Mouse (Mus musculus) liver, embryonic 11.5 days (tissue): ENCODE measurements around the gene Sgpl1. TPM values are rescaled to one million over a fixed set of nuclear protein-coding genes. Genes with fewer than 3 reads are reported as not detected.

Source experiments
- ATAC-seq: fragments of 200-750 bp; cut with Nextera tagmentation; replicated peaks from 2 replicates; pipeline ENCODE4 v1.8.0; 2017; ENCODE audit warnings: moderate number of reproducible peaks, mild to moderate bottlenecking, moderate TSS enrichment, moderate library complexity; ENCODE audit not compliant: low FRiP score
- DNase-seq: peaks from one replicate; pipeline ENCODE4 v3.0.0-alpha.2; 2017; ENCODE audit warnings: low spot score
- H3K27ac ChIP-seq: fragments of 300-500 bp; sonication (generic); 2 replicates; pipeline ENCODE4 v1.5.1; 2014; ENCODE audit warnings: mild to moderate bottlenecking, low read depth, low read length, control low read depth
- H3K27me3 ChIP-seq: fragments of 300-500 bp; sonication (generic); replicated peaks from 2 replicates; pipeline ENCODE4 v1.6.1; 2014; ENCODE audit warnings: low read length, mixed read lengths; ENCODE audit not compliant: control insufficient read depth, insufficient read depth
- H3K36me3 ChIP-seq: fragments of 300-500 bp; sonication (generic); 2 replicates; pipeline ENCODE4 v1.6.1; 2014; ENCODE audit warnings: mild to moderate bottlenecking, low read length, moderate library complexity, mixed read lengths; ENCODE audit not compliant: control insufficient read depth, insufficient read depth
- H3K4me1 ChIP-seq: fragments of 300-500 bp; sonication (generic); replicated peaks from 2 replicates; pipeline ENCODE4 v1.6.1; 2014; ENCODE audit warnings: low read length, mixed read lengths; ENCODE audit not compliant: control insufficient read depth, insufficient read depth
- H3K4me2 ChIP-seq: fragments of 300-500 bp; sonication (generic); 2 replicates; pipeline ENCODE4 v1.6.1; 2014; ENCODE audit warnings: mild to moderate bottlenecking, control low read depth, moderate library complexity
- H3K4me3 ChIP-seq: fragments of 300-500 bp; sonication (generic); 2 replicates; pipeline ENCODE4 v1.5.1; 2014; ENCODE audit warnings: low read depth, low read length, control low read depth
- H3K9ac ChIP-seq: fragments of 300-500 bp; sonication (generic); 2 replicates; pipeline ENCODE4 v1.6.1; 2014; ENCODE audit warnings: low read depth, low read length, control low read depth
- H3K9me3 ChIP-seq: fragments of 300-500 bp; sonication (generic); 2 replicates; pipeline ENCODE4 v1.6.1; 2016; ENCODE audit warnings: low read length, inconsistent platforms, mixed read lengths; ENCODE audit not compliant: control insufficient read depth
- WGBS: fragments of 180-500 bp; shearing (Covaris S2); extraction: QIAGEN DNeasy Blood & Tissue Kit; methylation state at CpG from one replicate; pipeline ENCODE4 v1.1.7; 2014; 5-methylcytosine and 5-hydroxymethylcytosine counted together
- polyA plus RNA-seq: library from polyadenylated mRNA; unstranded; fragments of >200 nt; fragmentation: Nextera tagmentation; extraction: Ambion mirVana; gene quantifications from 2 replicates; pipeline ENCODE4 v1.2.1, GENCODE M21; 2014

The Sgpl1 gene
- polyA plus RNA-seq, 1 experiment from 2014 or later: 32.1 TPM

- Histone ChIP-seq H3K9ac (no peak overlapping the region), H3K27me3 (no peaks in the 10 kb centered on the region), H3K4me3 (no peak overlapping the region), H3K9me3 (no peaks in the 10 kb centered on the region), H3K4me1 (no peaks in the 10 kb centered on the region), H3K27ac (no peak overlapping the region), H3K4me2 (no peak overlapping the region), H3K36me3 (no peaks in the 10 kb centered on the region)
- DNase-seq (no peak), ATAC-seq (no peak)
- WGBS: 76% methylated on average over 3 of the region's 3 CpGs
Measured at GRCm38 (mm10) chr10:61162366-61162765, 14.9 kb upstream of the Sgpl1 start.

- no peaks in the 10 kb centered on the region for H3K9me3 ChIP-seq
- no peak for DNase-seq
- no peak overlapping the region for H3K9ac ChIP-seq
- H3K4me3 ChIP-seq: no peak overlapping the region
- no peaks in the 10 kb centered on the region for H3K27me3 ChIP-seq
- no peak for ATAC-seq
- no peaks in the 10 kb centered on the region for H3K4me1 ChIP-seq
- no peak overlapping the region for H3K4me2 ChIP-seq
- 77% methylated on average over 4 of the region's 4 CpGs for WGBS
- no peak overlapping the region for H3K27ac ChIP-seq
- no peaks in the 10 kb centered on the region for H3K36me3 ChIP-seq
Measured at GRCm38 (mm10) chr10:61160671-61161070, 13.2 kb upstream of the Sgpl1 start.

DNA sequence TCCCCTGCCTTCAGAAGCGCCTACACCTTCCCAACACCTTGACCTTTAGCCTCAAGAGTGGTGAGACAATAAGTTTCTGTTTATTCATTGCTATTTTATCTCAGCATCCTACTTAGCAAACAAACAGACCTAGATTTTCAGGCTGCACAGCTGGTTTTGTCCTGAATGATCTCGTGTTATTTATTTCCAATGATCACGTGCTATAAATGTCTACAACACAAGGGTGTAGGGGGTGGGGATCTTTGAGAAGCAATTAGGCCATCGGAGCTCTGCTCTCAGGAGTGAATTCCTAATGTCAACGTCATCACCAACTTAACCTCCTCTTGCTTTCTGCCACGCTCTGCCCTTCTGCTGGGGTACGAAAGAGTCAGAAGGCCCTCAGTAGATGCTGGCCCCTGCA, 12.6 kb upstream of the Sgpl1 start:
- 74% methylated on average over 7 of the region's 7 CpGs for WGBS

GRCm38 (mm10) chr10:61158594-61158993, 11.1 kb upstream of the Sgpl1 start:
- DNase-seq (no peak), ATAC-seq (no peak)
- no peak overlapping the region for H3K4me3 ChIP-seq
- H3K36me3 ChIP-seq: no peaks in the 10 kb centered on the region
- H3K4me2 ChIP-seq: no peak overlapping the region
- no peaks in the 10 kb centered on the region; the same call in 1 of the 2 replicates for H3K27me3 ChIP-seq
- 79% methylated on average over 3 of the region's 3 CpGs for WGBS
- H3K9me3 ChIP-seq: no peaks in the 10 kb centered on the region
- no peak overlapping the region for H3K9ac ChIP-seq
- no peak overlapping the region for H3K27ac ChIP-seq
- H3K4me1 ChIP-seq: no peaks in the 10 kb centered on the region; the same call in 1 of the 2 replicates

More for the DNA sequence above, 12.6 kb upstream of the Sgpl1 start:
- no peak overlapping the region for H3K9ac ChIP-seq
- no peak overlapping the region for H3K4me2 ChIP-seq
- no peaks in the 10 kb centered on the region for H3K27me3 ChIP-seq
- H3K4me1 ChIP-seq: no peaks in the 10 kb centered on the region; the same call in 1 of the 2 replicates
- H3K36me3 ChIP-seq: no peaks in the 10 kb centered on the region
- no peak overlapping the region for H3K4me3 ChIP-seq
- DNase-seq (no peak), ATAC-seq (no peak)
- no peak overlapping the region for H3K27ac ChIP-seq
- H3K9me3 ChIP-seq: no peaks in the 10 kb centered on the region

DNA sequence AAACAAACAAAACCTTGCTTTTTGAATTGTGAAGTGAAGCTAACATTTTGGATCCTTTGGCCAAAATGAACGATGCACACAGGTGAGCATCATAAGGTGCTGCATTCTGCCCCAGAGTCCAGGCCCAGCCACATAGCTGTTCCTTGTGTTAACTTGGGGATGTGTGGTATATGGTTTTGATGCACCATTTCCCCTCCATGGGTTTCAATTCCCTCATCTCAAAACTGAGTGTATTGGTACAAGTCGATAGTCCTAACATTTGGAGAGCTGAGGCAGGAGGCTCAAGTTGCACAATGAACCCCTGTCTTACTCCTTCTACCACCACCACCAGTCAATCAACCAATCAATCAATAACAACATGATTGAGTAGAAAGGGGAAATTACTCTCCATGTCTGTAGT, 8.9 kb upstream of the Sgpl1 start:
- Histone ChIP-seq H3K9me3 (no peaks in the 10 kb centered on the region), H3K36me3 (no peaks in the 10 kb centered on the region), H3K4me1 (no peaks in the 10 kb centered on the region; the same call in 1 of the 2 replicates), H3K9ac (no peak overlapping the region), H3K4me3 (no peak overlapping the region), H3K4me2 (no peak overlapping the region), H3K27ac (no peak overlapping the region), H3K27me3 (no peaks in the 10 kb centered on the region; the same call in 1 of the 2 replicates)
- ATAC-seq (no peak), DNase-seq (no peak)
- WGBS: 95% methylated on average over 2 of the region's 2 CpGs

- no peak for DNase-seq
- Histone ChIP-seq H3K4me1 (peaks cover 7% of the 10 kb centered on the region), H3K4me3 (no peak overlapping the region), H3K4me2 (no peak overlapping the region), H3K9ac (no peak overlapping the region), H3K36me3 (no peaks in the 10 kb centered on the region), H3K9me3 (no peaks in the 10 kb centered on the region), H3K27ac (no peak overlapping the region), H3K27me3 (no peaks in the 10 kb centered on the region; the same call in 1 of the 2 replicates)
- 69% methylated on average over 3 of the region's 3 CpGs for WGBS
- ATAC-seq: no peak
Measured at GRCm38 (mm10) chr10:61155611-61156010, 8.1 kb upstream of the Sgpl1 start.

GRCm38 (mm10) chr10:61152131-61152530, 4.6 kb upstream of the Sgpl1 start:
- ATAC-seq (no peak), DNase-seq (no peak)
- no peak overlapping the region for H3K4me2 ChIP-seq
- peaks cover 15% of the 10 kb centered on the region for H3K4me1 ChIP-seq
- H3K9ac ChIP-seq: no peak overlapping the region
- no peaks in the 10 kb centered on the region for H3K36me3 ChIP-seq
- no peak overlapping the region for H3K4me3 ChIP-seq
- H3K27ac ChIP-seq: no peak overlapping the region
- no peaks in the 10 kb centered on the region for H3K9me3 ChIP-seq
- H3K27me3 ChIP-seq: no peaks in the 10 kb centered on the region; the same call in 1 of the 2 replicates

DNA sequence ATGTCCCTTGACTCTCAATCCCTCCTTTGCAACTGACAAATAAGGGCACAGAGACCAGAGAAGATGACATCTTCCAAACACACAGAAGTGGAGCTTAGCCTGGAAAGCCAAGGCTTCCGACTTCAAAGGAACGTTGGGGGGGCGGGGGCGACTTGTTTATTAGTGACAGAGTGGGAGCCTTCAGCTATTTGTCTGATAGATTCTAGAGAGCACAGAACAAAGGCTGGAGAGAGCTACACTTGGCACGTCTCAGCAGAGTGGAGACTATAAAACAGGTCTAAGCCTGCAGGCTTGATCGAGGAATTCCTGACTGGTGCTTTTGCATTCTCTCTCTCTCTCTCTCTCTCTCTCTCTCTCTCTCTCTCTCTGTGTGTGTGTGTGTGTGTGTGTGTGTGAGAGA, 3.1 kb upstream of the Sgpl1 start:
- H3K4me1 ChIP-seq: peaks cover 21% of the 10 kb centered on the region
- no peaks in the 10 kb centered on the region for H3K36me3 ChIP-seq
- no peak overlapping the region for H3K9ac ChIP-seq
- H3K27ac ChIP-seq: no peak overlapping the region
- H3K27me3 ChIP-seq: no peaks in the 10 kb centered on the region; the same call in 1 of the 2 replicates
- H3K9me3 ChIP-seq: no peaks in the 10 kb centered on the region
- ATAC-seq (no peak), DNase-seq (no peak)
- H3K4me3 ChIP-seq: no peak overlapping the region
- 50% methylated on average over 6 of the region's 6 CpGs for WGBS
- no peak overlapping the region for H3K4me2 ChIP-seq

DNA sequence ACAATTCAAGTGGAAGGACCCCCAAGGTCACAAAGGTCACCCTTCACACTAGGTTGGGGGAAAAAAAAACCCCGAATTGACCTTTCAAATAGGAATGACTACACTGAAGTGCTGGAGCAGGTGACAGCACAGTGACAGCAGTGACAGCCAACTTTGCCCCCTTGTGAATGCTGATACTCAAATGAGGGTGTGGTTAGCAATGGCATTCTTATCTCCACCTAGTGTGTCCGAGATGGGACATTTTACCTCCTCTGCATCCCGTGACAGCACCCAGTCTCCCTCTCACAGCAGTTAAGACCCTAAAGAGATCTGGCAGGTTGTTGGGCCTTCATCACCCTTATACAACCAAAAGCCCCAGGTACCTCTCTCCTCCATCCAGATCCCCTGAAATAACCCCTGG, 2.0 kb upstream of the Sgpl1 start:
- H3K4me1 ChIP-seq: peaks cover 24% of the 10 kb centered on the region
- H3K27ac ChIP-seq: no peak overlapping the region
- no peak overlapping the region for H3K9ac ChIP-seq

More for the DNA sequence above, 2.0 kb upstream of the Sgpl1 start:
- 35% methylated on average over 3 of the region's 3 CpGs for WGBS
- no peaks in the 10 kb centered on the region; the same call in 1 of the 2 replicates for H3K27me3 ChIP-seq
- no peaks in the 10 kb centered on the region for H3K36me3 ChIP-seq
- DNase-seq (no peak), ATAC-seq (no peak)
- H3K9me3 ChIP-seq: no peaks in the 10 kb centered on the region
- no peak overlapping the region for H3K4me3 ChIP-seq
- H3K4me2 ChIP-seq: peak overlapping the region; percentile 30; the same call in 1 of the 2 replicates
